Mouse (Mus musculus): ENCODE measurements around the gene Palld. TPM values are rescaled to one million over a fixed set of nuclear protein-coding genes. Genes with fewer than 3 reads are reported as not detected.
A peak's percentile ranks its signal among the peaks of the same experiment; 100 is the strongest.

The Palld gene
- 33.9 and 43.7 TPM in 2 replicates for total RNA-seq (2021)
- long read RNA-seq, full-length matches to known transcripts, result 87 of 154 reads
- long read RNA-seq, partial matches to known transcripts, result 53 of 154 reads
- long read RNA-seq, other reads (novel, unspliced or antisense), result 14 of 154 reads

- DNase-seq, result no peak
Observed at GRCm38 (mm10) chr8:61902521-61902920, at the start of gene Palld. Gene Palld, minus strand, starts transcription at chr8:61902690.

DNA sequence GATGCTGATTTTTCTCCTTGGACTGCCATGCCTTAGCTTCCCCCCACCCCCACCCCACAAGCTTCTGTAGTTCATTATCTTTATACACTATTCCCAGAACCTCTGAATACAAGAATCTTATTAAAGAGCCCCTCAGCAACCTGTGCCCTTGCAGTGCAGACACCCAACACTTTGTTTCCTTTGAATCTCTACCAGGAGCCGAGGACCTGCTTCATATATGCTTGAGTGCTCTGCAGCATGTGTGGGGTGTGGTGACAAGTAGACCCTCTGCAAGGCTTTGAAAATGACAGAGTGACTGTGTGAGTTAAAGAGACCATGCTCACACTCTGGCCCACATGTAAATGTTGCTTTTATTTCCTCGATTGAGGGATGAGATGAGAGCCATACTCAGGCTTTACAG, 35.1 kb upstream of the Palld start:
- no peak for DNase-seq

GRCm38 (mm10) chr8:61933243-61933642, 30.8 kb upstream of the Palld start:
- DNase-seq, result no peak

GRCm38 (mm10) chr8:61927777-61928494, 25.4 kb upstream of the Palld start, which contains the start of gene Ddx60:
Gene Ddx60, plus strand, starts transcription at chr8:61928087.
- DNase-seq, result peak; percentile 87

- DNase-seq, result no peak
Observed at GRCm38 (mm10) chr8:61924518-61924917, 22.0 kb upstream of the Palld start.

GRCm38 (mm10) chr8:61921454-61922054, 19.1 kb upstream of the Palld start:
- DNase-seq, result no peak

DNA sequence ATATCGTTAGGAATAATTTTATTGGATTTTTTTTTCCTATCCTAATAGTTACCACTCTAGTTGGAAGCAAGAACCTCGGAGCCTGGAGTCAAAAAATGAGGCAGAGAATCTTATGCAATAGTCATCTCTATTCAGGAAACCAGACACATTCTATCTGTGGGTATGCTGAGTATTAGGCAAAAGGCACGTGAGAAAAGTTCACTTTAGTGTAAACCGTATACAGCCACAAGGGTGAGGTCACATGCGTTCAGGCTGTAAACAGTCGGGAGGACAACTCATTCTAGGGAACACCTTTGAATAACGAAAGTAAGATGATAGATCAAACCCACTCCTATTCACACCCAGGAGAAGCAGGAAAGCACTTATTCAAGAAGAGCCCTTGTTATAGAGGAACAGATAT, 17.9 kb upstream of the Palld start:
- no peak for DNase-seq

DNA sequence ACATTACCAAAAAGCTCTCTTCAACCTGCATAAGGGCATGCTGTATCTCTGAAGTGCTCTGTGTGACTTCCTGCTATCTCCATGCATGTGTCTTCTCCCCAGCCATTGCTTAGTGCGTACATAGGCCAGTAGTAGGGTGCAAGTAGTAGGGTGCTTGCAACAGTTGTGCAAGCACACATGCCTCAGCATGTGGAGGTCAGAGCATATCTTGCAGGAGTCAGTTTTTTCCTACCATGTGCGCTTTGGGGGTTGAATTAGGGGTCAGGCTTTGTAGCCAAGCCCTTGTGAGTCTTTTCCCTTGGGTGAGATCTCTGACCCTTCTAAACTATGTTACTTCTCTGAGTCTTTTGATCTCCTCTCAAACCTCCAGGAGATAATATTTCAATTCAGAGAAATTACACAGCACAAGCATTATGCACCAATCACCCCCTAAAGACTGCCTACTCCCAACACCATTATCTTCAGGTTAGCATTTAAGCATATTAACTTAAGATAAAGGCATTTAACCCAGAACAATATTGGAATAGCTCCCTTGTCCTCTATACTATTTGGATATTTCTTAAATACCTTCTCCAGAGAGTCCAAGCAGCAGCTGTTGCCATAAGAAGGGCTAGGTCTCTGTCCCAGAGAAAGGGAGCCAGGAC, 16.8 kb upstream of the Palld start:
- no peak for DNase-seq

DNA sequence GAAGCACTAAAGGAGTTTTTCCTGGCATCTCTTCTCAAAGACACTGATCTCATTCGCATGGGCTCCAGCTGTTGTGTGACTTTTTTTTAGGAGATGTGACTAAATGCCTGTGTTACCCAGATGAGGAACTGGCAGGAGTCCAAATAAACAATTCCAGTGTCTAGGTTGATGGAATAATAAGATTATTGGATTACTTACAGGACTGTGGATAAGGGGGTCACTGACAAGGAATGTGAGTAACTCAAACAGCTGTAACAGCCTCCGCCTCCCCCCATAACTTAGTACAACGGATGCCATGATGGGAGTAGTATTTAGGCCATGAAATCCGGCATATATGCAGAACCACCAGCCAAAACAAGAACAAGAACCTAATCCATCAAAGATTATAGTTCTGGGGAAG, 14.8 kb upstream of the Palld start:
- DNase-seq, result no peak

DNA sequence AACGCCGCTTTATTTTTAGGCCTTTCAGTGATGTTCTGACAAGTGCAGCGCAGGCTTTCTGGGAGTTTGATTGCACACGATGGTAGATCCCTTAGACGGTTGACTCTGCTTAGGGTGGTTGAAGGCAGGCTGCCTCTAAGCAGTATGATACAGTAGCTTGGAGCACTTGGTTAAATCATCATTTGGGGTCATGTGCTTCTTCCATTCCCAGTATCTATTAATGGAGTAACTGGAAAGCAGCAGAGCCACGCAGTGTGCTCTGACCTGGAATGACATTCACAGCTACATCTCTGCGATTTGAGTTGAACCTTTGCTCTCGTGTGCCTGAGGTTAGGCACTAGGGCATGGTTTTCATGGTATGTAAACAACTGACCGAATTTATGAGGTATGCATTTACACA, 11.5 kb upstream of the Palld start:
- DNase-seq, result no peak

GRCm38 (mm10) chr8:61912817-61913216, 10.3 kb upstream of the Palld start:
- no peak for DNase-seq

GRCm38 (mm10) chr8:61909313-61909712, 6.8 kb upstream of the Palld start:
- DNase-seq, result no peak

DNA sequence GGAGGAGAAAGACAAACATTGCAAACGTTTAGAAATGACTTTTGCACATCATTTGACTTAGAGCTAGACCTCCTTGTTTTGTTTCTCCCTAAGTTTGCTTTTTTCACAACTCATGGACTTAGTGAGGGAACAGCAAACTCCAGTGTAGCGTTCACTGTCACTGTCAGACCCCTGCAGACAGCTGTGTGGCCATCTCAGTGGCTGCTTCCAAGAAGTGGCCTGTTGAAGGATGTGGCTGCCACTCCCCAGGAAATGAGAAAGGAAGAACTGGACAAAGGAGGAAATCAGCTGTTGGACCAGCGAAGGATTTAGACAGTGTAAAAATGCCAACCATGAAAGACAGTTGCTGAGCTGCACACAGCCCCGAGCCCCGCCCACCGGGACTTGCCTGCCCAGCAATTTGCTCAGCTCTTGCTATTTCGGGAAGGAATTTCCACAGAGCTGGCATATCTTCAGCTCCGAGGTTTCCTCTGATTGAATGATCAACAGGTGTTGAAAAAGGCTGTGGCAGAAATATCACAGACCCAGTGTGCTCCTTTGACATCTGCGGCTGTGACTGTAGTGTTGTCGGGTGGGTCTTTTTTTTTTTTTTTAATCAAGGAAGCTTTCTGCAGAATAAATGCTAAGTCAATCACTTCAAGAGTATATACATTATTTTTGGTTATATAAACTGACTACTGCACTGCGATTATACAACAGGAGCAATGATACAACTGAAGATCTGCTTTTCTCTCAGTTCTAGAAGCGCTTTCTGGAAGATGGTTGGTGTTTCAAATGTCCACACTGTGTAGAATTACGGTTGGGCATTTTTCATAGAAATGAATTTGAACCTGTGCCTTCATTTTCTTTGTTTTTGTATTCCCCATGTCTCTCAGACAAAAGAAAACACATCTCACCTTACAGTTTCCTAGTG, 6.1 kb upstream of the Palld start:
- peak; percentile 49 for DNase-seq

- no peak for DNase-seq
Observed at GRCm38 (mm10) chr8:61901028-61901717, 1.3 kb downstream of the Palld start.

DNA sequence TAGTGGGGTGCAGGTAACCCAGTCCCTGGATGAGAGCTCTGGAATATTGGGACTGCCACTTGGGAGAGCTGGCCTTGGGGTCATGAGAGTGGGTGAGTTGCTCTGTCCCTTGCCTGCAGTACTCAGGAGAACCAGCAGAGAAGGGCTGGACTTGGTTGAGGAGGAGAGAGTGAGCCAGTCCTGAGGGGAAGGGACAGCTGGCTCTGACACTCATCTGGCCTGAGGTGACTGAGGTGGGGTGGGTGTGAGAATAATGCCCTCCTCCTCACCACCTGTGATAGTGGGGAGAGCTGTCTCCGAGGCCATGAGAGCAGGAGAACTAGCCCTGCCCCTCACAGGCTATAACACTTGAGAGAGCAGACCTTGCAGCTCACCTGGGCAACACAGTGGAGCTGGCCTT, 5.1 kb downstream of the Palld start:
- no peak for DNase-seq

GRCm38 (mm10) chr8:61896742-61897141, 5.7 kb downstream of the Palld start:
- no peak for DNase-seq

- peak; percentile 48 for DNase-seq
Observed at GRCm38 (mm10) chr8:61894062-61894461, 8.4 kb downstream of the Palld start.

DNA sequence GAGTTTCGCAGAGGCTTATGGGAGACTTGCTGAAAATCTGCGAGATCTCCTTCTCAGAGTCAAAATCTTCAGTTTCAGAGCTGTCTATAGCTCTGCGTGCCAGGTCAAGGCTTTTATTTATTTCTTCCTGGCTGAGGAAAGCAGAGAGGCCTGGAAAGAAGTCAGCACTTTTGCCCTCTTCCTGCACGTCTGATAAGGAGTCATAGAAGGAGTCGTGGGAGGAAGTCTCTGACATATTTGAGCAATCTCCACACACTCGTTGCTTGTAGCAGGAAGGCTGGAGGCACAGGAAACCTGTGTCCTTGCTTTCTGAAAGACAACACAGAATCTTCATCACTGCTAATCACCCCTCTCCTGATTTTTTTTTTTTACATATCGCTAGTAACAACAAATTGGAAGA, 24.9 kb downstream of the Palld start:
- DNase-seq, result no peak

DNA sequence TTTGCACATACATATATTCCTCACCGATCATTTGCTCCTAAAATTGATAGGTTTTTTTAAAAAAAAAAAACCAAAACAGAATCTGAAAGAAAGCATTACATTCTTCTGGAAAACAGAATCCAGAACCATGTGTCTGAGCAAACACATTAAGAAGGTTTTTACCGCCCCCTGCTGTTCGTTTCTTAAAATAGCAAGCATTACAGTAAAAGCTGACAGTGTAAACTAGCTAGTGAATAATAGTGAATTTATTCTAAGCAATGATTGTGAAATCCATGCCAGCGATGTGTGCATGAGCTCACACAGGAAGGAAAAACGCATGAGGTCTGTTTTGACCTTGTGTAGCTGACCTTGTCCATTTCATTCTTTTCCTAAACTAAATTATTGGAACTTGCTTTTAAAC, 27.2 kb downstream of the Palld start:
- peak; percentile 13 for DNase-seq

GRCm38 (mm10) chr8:61873994-61874393, 28.5 kb downstream of the Palld start:
- no peak for DNase-seq

DNA sequence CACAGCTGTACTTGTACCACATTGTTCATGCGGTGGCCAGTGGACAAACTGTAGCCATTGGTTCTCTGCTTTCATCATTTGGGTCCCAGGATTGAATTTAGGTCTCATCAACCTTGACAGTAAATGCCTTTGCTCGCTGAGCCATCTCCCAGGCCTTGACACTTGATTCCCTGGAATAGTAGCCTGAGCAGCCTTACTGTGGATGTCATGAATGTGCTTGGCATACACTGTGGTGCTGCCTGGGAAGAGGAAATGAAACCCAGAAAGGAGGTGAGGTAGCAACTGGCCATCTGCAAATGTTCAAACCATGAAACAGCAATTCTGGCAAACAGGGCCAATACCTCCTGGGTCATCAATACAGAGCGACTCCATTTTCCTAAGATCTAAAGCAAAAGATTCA, 34.0 kb downstream of the Palld start:
- no peak for DNase-seq

- DNase-seq, result no peak
Observed at GRCm38 (mm10) chr8:61866920-61867319, 35.6 kb downstream of the Palld start.
